Mouse (Mus musculus) lung, embryonic 16.5 days (tissue): ENCODE data around the gene Sept6. TPM values are rescaled to one million over a fixed set of nuclear protein-coding genes. Genes with fewer than 3 reads are reported as not detected.

Experiments used
- ATAC-seq: fragments of 200-750 bp; cut with Nextera tagmentation; 2 replicates; pipeline ENCODE4 v1.8.0; 2017; ENCODE audit warnings: low read depth, mild to moderate bottlenecking, moderate library complexity
- H3K27ac ChIP-seq: fragments of 300-500 bp; sonication (generic); 2 replicates; pipeline ENCODE4 v1.5.1; 2014; ENCODE audit warnings: mild to moderate bottlenecking, control low read depth, low read length
- H3K27me3 ChIP-seq: fragments of 300-500 bp; sonication (generic); 2 replicates; pipeline ENCODE4 v1.6.1; 2014; ENCODE audit warnings: low read depth, low read length, mixed read lengths; ENCODE audit not compliant: control insufficient read depth, insufficient read depth
- H3K36me3 ChIP-seq: fragments of 300-500 bp; sonication (generic); 2 replicates; pipeline ENCODE4 v1.6.1; 2014; ENCODE audit warnings: low read length; ENCODE audit not compliant: control insufficient read depth, insufficient read depth
- H3K4me1 ChIP-seq: fragments of 300-500 bp; sonication (generic); replicated peaks from 2 replicates; pipeline ENCODE4 v1.6.1; 2014; ENCODE audit warnings: low read length, mixed read lengths; ENCODE audit not compliant: control insufficient read depth, insufficient read depth
- H3K4me2 ChIP-seq: fragments of 300-500 bp; sonication (generic); 2 replicates; pipeline ENCODE4 v1.6.1; 2014; ENCODE audit warnings: low read depth, low read length, control low read depth
- H3K4me3 ChIP-seq: fragments of 300-500 bp; sonication (generic); 2 replicates; pipeline ENCODE4 v1.5.1; 2014; ENCODE audit warnings: mild to moderate bottlenecking, low read length, control low read depth
- H3K9ac ChIP-seq: fragments of 300-500 bp; sonication (generic); 2 replicates; pipeline ENCODE4 v1.6.1; 2014; ENCODE audit warnings: low read length, control low read depth
- H3K9me3 ChIP-seq: fragments of 300-500 bp; sonication (generic); 2 replicates; pipeline ENCODE4 v1.6.1; 2016; ENCODE audit warnings: low read length; ENCODE audit not compliant: control insufficient read depth
- WGBS: fragments of 180-500 bp; shearing (Covaris S2); extraction: QIAGEN DNeasy Blood & Tissue Kit; methylation state at CpG from one replicate; pipeline ENCODE4 v1.1.7; 2014; 5-methylcytosine and 5-hydroxymethylcytosine counted together
- polyA plus RNA-seq: library from polyadenylated mRNA; unstranded; fragments of >200 nt; fragmentation: Nextera tagmentation; extraction: Ambion mirVana; gene quantifications from 2 replicates; pipeline ENCODE4 v1.2.1, GENCODE M21; 2015

The Sept6 gene
- polyA plus RNA-seq, 1 experiment from 2014 or later = 16.7 TPM

GRCm38 (mm10) chrX:36989234-36989751, 2.3 kb downstream of the Sept6 start:
- ATAC-seq = peak; percentile 95
- Histone ChIP-seq H3K9me3 (no peaks in the 10 kb centered on the region), H3K4me3 (peak overlapping the region; percentile 52), H3K4me1 (no peaks in the 10 kb centered on the region), H3K27me3 (no peaks in the 10 kb centered on the region), H3K27ac (peak overlapping the region; percentile 23; the same call in 1 of the 2 replicates), H3K4me2 (peak overlapping the region; percentile 76), H3K36me3 (no peaks in the 10 kb centered on the region), H3K9ac (peak overlapping the region; percentile 53)
- WGBS = 20% methylated on average over 19 of the region's 29 CpGs

GRCm38 (mm10) chrX:36988754-36989153, 2.8 kb downstream of the Sept6 start:
- no peak overlapping the region; the same call in 1 of the 2 replicates for H3K27ac ChIP-seq
- peak overlapping the region; percentile 76 for H3K4me2 ChIP-seq
- ATAC-seq = peak; percentile 56
- H3K4me3 ChIP-seq = peak overlapping the region; percentile 52
- peak overlapping the region; percentile 53 for H3K9ac ChIP-seq
- WGBS = 10% methylated on average over 19 of the region's 23 CpGs
- H3K36me3 ChIP-seq = no peaks in the 10 kb centered on the region
- no peaks in the 10 kb centered on the region for H3K9me3 ChIP-seq
- H3K27me3 ChIP-seq = no peaks in the 10 kb centered on the region
- 0 out of 2 replicates have a peak, but pooled peaks cover 2% of the 10 kb centered on the region for H3K4me1 ChIP-seq

GRCm38 (mm10) chrX:36987851-36988250, 3.7 kb downstream of the Sept6 start:
- no peaks in the 10 kb centered on the region for H3K36me3 ChIP-seq
- H3K4me3 ChIP-seq = no peak overlapping the region
- no peak for ATAC-seq
- WGBS = 42% methylated on average over 4 of the region's 4 CpGs
- no peak overlapping the region for H3K9ac ChIP-seq
- H3K4me2 ChIP-seq = peak overlapping the region; percentile 76
- no peak overlapping the region for H3K27ac ChIP-seq
- peaks cover 8% of the 10 kb centered on the region; the same call in 1 of the 2 replicates for H3K4me1 ChIP-seq
- H3K27me3 ChIP-seq = no peaks in the 10 kb centered on the region
- no peaks in the 10 kb centered on the region for H3K9me3 ChIP-seq

- H3K4me1 ChIP-seq = peaks cover 8% of the 10 kb centered on the region; the same call in 1 of the 2 replicates
- no peak overlapping the region for H3K4me3 ChIP-seq
- 32% methylated on average over 3 of the region's 3 CpGs for WGBS
- no peak overlapping the region for H3K9ac ChIP-seq
- no peaks in the 10 kb centered on the region for H3K27me3 ChIP-seq
- no peak for ATAC-seq
- H3K36me3 ChIP-seq = no peaks in the 10 kb centered on the region
- no peak overlapping the region for H3K27ac ChIP-seq
- no peaks in the 10 kb centered on the region for H3K9me3 ChIP-seq
- no peak overlapping the region for H3K4me2 ChIP-seq
Observed at GRCm38 (mm10) chrX:36985041-36985440, 6.6 kb downstream of the Sept6 start.

GRCm38 (mm10) chrX:36983654-36984311, 7.8 kb downstream of the Sept6 start:
- Histone ChIP-seq H3K27me3 (no peaks in the 10 kb centered on the region), H3K9me3 (no peaks in the 10 kb centered on the region), H3K4me3 (no peak overlapping the region), H3K9ac (no peak overlapping the region), H3K27ac (no peak overlapping the region), H3K4me1 (peaks cover 8% of the 10 kb centered on the region; the same call in 1 of the 2 replicates), H3K4me2 (no peak overlapping the region), H3K36me3 (no peaks in the 10 kb centered on the region)
- no peak for ATAC-seq
- 34% methylated on average over 11 of the region's 11 CpGs for WGBS

GRCm38 (mm10) chrX:36982892-36983653, 8.5 kb downstream of the Sept6 start:
- no peaks in the 10 kb centered on the region for H3K27me3 ChIP-seq
- H3K4me2 ChIP-seq = no peak overlapping the region
- H3K36me3 ChIP-seq = no peaks in the 10 kb centered on the region
- no peak overlapping the region for H3K27ac ChIP-seq
- H3K4me3 ChIP-seq = no peak overlapping the region
- 41% methylated on average over 8 of the region's 8 CpGs for WGBS
- peak; percentile 49; the same call in 1 of the 2 replicates for ATAC-seq
- H3K4me1 ChIP-seq = peaks cover 8% of the 10 kb centered on the region; the same call in 1 of the 2 replicates
- H3K9ac ChIP-seq = no peak overlapping the region
- no peaks in the 10 kb centered on the region for H3K9me3 ChIP-seq

- Histone ChIP-seq H3K4me1 (peaks cover 8% of the 10 kb centered on the region; the same call in 1 of the 2 replicates), H3K36me3 (no peaks in the 10 kb centered on the region), H3K9me3 (no peaks in the 10 kb centered on the region), H3K27ac (no peak overlapping the region), H3K9ac (no peak overlapping the region), H3K4me2 (no peak overlapping the region), H3K27me3 (no peaks in the 10 kb centered on the region), H3K4me3 (no peak overlapping the region)
- no peak for ATAC-seq
- 68% methylated on average over 10 of the region's 10 CpGs for WGBS
Observed at GRCm38 (mm10) chrX:36980563-36981187, 10.9 kb downstream of the Sept6 start.

GRCm38 (mm10) chrX:36977863-36978262, 13.7 kb downstream of the Sept6 start:
- Histone ChIP-seq H3K4me2 (no peak overlapping the region), H3K9me3 (no peaks in the 10 kb centered on the region), H3K36me3 (no peaks in the 10 kb centered on the region), H3K27me3 (no peaks in the 10 kb centered on the region), H3K27ac (no peak overlapping the region), H3K4me3 (no peak overlapping the region), H3K9ac (no peak overlapping the region), H3K4me1 (no peaks in the 10 kb centered on the region)
- WGBS = 85% methylated on average over 2 of the region's 2 CpGs
- no peak for ATAC-seq

- Histone ChIP-seq H3K4me3 (no peak overlapping the region), H3K4me1 (no peaks in the 10 kb centered on the region), H3K4me2 (no peak overlapping the region), H3K27ac (no peak overlapping the region), H3K9me3 (no peaks in the 10 kb centered on the region), H3K9ac (no peak overlapping the region), H3K36me3 (no peaks in the 10 kb centered on the region), H3K27me3 (no peaks in the 10 kb centered on the region)
- no peak for ATAC-seq
- 87% methylated on average over 7 of the region's 7 CpGs for WGBS
Observed at GRCm38 (mm10) chrX:36976980-36977379, 14.6 kb downstream of the Sept6 start.
